Mouse (Mus musculus): ENCODE measurements at regions not wholly inside any gene's neighbourhood (a gene's known extent, or its start where the extent isn't known, plus 50 kb on each side); places are given as distances from the start of the nearest gene placed in this dataset.

- no peak for DNase-seq (ENCODE audit: low spot score in 2 of 2)
Observed at GRCm38 (mm10) chr2:48223084-48223799, 590.7 kb upstream of the Acvr2a start.

GRCm38 (mm10) chr2:48250174-48250573 lies 563.7 kb upstream of the Acvr2a start:
- DNase-seq (ENCODE audit: low spot score in 2 of 2), result no peak

GRCm38 (mm10) chr2:48260299-48260698 lies 553.6 kb upstream of the Acvr2a start:
- DNase-seq (ENCODE audit: low spot score in 2 of 2), result no peak
